Mouse (Mus musculus) intestine, postnatal 0 days (tissue): ENCODE measurements around the gene Iqcc. TPM values are rescaled to one million over a fixed set of nuclear protein-coding genes. Genes with fewer than 3 reads are reported as not detected.

Experiments used
- ATAC-seq: fragments of 200-750 bp; cut with Nextera tagmentation; 2 replicates; pipeline ENCODE4 v1.8.0; 2017; ENCODE audit warnings: mild to moderate bottlenecking, moderate TSS enrichment, moderate library complexity
- H3K27ac ChIP-seq: fragments of 300-500 bp; sonication (generic); 2 replicates; pipeline ENCODE4 v1.5.1; 2014; ENCODE audit warnings: mild to moderate bottlenecking, low read depth, low read length, moderate library complexity
- H3K27me3 ChIP-seq: fragments of 300-500 bp; sonication (generic); replicated peaks from 2 replicates; pipeline ENCODE4 v1.6.1; 2014; ENCODE audit warnings: low read length, mixed read lengths; ENCODE audit not compliant: control insufficient read depth, insufficient read depth
- H3K36me3 ChIP-seq: fragments of 300-500 bp; sonication (generic); 2 replicates; pipeline ENCODE4 v1.6.1; 2014; ENCODE audit warnings: mild to moderate bottlenecking, moderate library complexity; ENCODE audit not compliant: control insufficient read depth, insufficient read depth
- H3K4me1 ChIP-seq: fragments of 300-500 bp; sonication (generic); replicated peaks from 2 replicates; pipeline ENCODE4 v1.6.1; 2014; ENCODE audit warnings: antibody characterized with exemption, low read length, mixed read lengths; ENCODE audit not compliant: control insufficient read depth, insufficient read depth
- H3K4me2 ChIP-seq: fragments of 300-500 bp; sonication (generic); replicated peaks from 2 replicates; pipeline ENCODE4 v1.6.1; 2014; ENCODE audit warnings: low read depth, mild to moderate bottlenecking, moderate library complexity
- H3K4me3 ChIP-seq: fragments of 300-500 bp; sonication (generic); 2 replicates; pipeline ENCODE4 v1.5.1; 2014; ENCODE audit warnings: low read depth, low read length
- H3K9ac ChIP-seq: fragments of 300-500 bp; sonication (generic); 2 replicates; pipeline ENCODE4 v1.6.1; 2014; ENCODE audit warnings: mild to moderate bottlenecking, low read depth, low read length
- H3K9me3 ChIP-seq: fragments of 300-500 bp; sonication (generic); 2 replicates; pipeline ENCODE4 v1.6.1; 2016; ENCODE audit warnings: mixed run types; ENCODE audit not compliant: control insufficient read depth
- CTCF ChIP-seq: sonication (generic); IDR thresholded peaks from 2 replicates; pipeline ENCODE4 v1.5.1; 2016; ENCODE audit warnings: low read depth, mild to moderate bottlenecking, control low read depth, antibody characterized with exemption, moderate library complexity
- WGBS: fragments of 180-500 bp; shearing (Covaris S2); extraction: QIAGEN DNeasy Blood & Tissue Kit; methylation state at CpG from one replicate; pipeline ENCODE4 v1.1.7; 2014; 5-methylcytosine and 5-hydroxymethylcytosine counted together
- polyA plus RNA-seq: library from polyadenylated mRNA; unstranded; fragments of >200 nt; fragmentation: Nextera tagmentation; extraction: Ambion mirVana; gene quantifications from 2 replicates; pipeline ENCODE4 v1.2.1, GENCODE M21; 2015

Gene Iqcc
- polyA plus RNA-seq, 1 experiment from 2014 or later, result 15.9 TPM

GRCm38 (mm10) chr4:129610026-129610425 is 8.9 kb downstream of the Iqcc start:
- H3K36me3 ChIP-seq, result peaks cover 38% of the 10 kb centered on the region
- TF ChIP-seq CTCF, result no peak
- ATAC-seq, result no peak
- H3K4me3 ChIP-seq, result no peak overlapping the region
- no peak overlapping the region for H3K4me2 ChIP-seq
- WGBS, result 67% methylated on average over 4 of the region's 4 CpGs
- H3K9me3 ChIP-seq, result no peaks in the 10 kb centered on the region
- no peaks in the 10 kb centered on the region for H3K4me1 ChIP-seq
- H3K9ac ChIP-seq, result no peak overlapping the region
- no peak overlapping the region for H3K27ac ChIP-seq
- H3K27me3 ChIP-seq, result no peaks in the 10 kb centered on the region

GRCm38 (mm10) chr4:129609139-129609631 is 9.7 kb downstream of the Iqcc start:
- TF ChIP-seq CTCF, result no peak
- Histone ChIP-seq H3K27ac (no peak overlapping the region), H3K27me3 (no peaks in the 10 kb centered on the region), H3K36me3 (peaks cover 45% of the 10 kb centered on the region), H3K9ac (no peak overlapping the region), H3K4me3 (no peak overlapping the region), H3K4me1 (no peaks in the 10 kb centered on the region), H3K9me3 (no peaks in the 10 kb centered on the region), H3K4me2 (no peak overlapping the region)
- WGBS, result 79% methylated on average over 12 of the region's 12 CpGs
- ATAC-seq, result no peak; the same call in 1 of the 2 replicates

GRCm38 (mm10) chr4:129608426-129609025 is 10.4 kb downstream of the Iqcc start:
- H3K9ac ChIP-seq, result no peak overlapping the region
- peaks cover 50% of the 10 kb centered on the region for H3K36me3 ChIP-seq
- ATAC-seq, result peak; percentile 76
- no peak overlapping the region for H3K27ac ChIP-seq
- no peaks in the 10 kb centered on the region for H3K9me3 ChIP-seq
- no peaks in the 10 kb centered on the region for H3K4me1 ChIP-seq
- H3K4me3 ChIP-seq, result no peak overlapping the region
- WGBS, result 28% methylated on average over 7 of the region's 7 CpGs
- H3K4me2 ChIP-seq, result no peak overlapping the region
- TF ChIP-seq CTCF, result peak; percentile 97
- H3K27me3 ChIP-seq, result no peaks in the 10 kb centered on the region

- WGBS, result under 1% methylated on average over 74 of the region's 74 CpGs
- peak within 1 kb of the TSS; percentile 68 for H3K27ac ChIP-seq
- peak within 1 kb of the TSS; percentile 100 for H3K4me3 ChIP-seq
- peak; percentile 84 for ATAC-seq
- H3K36me3 ChIP-seq, result peaks cover 23% of the 10 kb centered on the region
- peak; percentile 40 for TF ChIP-seq CTCF
- H3K9me3 ChIP-seq, result no peaks in the 10 kb centered on the region
- H3K9ac ChIP-seq, result peak within 1 kb of the TSS; percentile 89
- H3K4me2 ChIP-seq, result peak within 1 kb of the TSS; percentile 90
- H3K4me1 ChIP-seq, result 0 out of 2 replicates have a peak, but pooled peaks cover 12% of the 10 kb centered on the region
- H3K27me3 ChIP-seq, result no peaks in the 10 kb centered on the region
Observed at GRCm38 (mm10) chr4:129600233-129601158, 18.4 kb downstream of the Iqcc start, which contains the start of the genes Eif3i and Tmem234. Gene Eif3i (minus strand): TSS chr4:129600648. Gene Tmem234 (plus strand): TSS chr4:129600668.

DNA sequence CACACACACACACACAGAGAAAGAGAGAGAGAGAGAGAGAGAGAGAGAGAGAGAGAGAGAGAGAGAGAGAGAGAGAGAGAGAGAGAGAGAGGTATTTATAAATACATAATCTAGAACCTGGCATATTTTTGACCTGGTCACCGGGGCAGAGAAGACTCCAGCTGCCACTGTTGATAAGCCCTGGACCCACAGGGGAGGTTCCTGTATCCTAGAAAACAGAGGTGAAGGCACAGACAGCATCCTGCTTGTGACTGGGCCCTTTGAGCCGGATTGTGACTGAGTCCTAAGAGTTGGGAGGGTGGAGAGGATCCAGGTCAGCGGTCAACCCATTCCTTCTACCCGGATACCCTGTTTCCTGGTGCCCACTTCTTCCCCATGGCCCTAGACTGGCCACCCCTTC is 30.0 kb downstream of the Iqcc start:
- no peaks in the 10 kb centered on the region for H3K27me3 ChIP-seq
- ATAC-seq, result no peak
- 67% methylated on average over 4 of the region's 4 CpGs for WGBS
- no peaks in the 10 kb centered on the region for H3K9me3 ChIP-seq
- peaks cover 37% of the 10 kb centered on the region for H3K36me3 ChIP-seq
- no peak overlapping the region for H3K4me2 ChIP-seq
- H3K9ac ChIP-seq, result no peak overlapping the region
- H3K4me3 ChIP-seq, result no peak overlapping the region
- H3K4me1 ChIP-seq, result no peaks in the 10 kb centered on the region
- H3K27ac ChIP-seq, result no peak overlapping the region
- no peak for TF ChIP-seq CTCF

DNA sequence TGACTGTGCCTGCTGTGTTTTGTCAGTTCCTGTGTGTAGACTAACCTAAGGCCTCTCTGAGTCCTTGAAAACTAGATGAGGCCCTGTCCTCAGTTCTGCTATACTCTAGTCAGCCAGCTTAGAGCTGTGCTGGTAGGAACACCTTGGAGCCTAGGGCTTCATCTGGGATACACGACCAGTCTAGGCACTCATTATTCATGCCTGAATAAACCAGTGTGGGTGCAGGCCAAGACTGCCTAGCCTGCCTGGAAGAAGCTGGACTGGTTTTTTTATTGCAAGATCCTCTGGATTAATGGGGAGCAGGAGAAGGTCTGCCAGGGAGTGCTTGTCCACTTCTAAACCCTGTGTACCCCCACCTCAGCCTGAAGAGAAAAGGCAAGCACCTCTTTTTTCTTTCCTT is 32.0 kb downstream of the Iqcc start:
- no peaks in the 10 kb centered on the region for H3K4me1 ChIP-seq
- WGBS, result 53% methylated on average over 1 of the region's 1 CpGs
- no peaks in the 10 kb centered on the region for H3K27me3 ChIP-seq
- H3K36me3 ChIP-seq, result peaks cover 19% of the 10 kb centered on the region
- ATAC-seq, result no peak
- no peak overlapping the region for H3K27ac ChIP-seq
- TF ChIP-seq CTCF, result no peak
- no peak overlapping the region for H3K9ac ChIP-seq
- H3K4me2 ChIP-seq, result no peak overlapping the region
- no peak overlapping the region for H3K4me3 ChIP-seq
- H3K9me3 ChIP-seq, result no peaks in the 10 kb centered on the region
